Mouse (Mus musculus) stomach, embryonic 16.5 days (tissue): ENCODE results near the gene Mettl7b. TPM values are rescaled to one million over a fixed set of nuclear protein-coding genes. Genes with fewer than 3 reads are reported as not detected.
A peak's percentile ranks its signal among the peaks of the same experiment; 100 is the strongest.

Experiments
- ATAC-seq: fragments of 200-750 bp; cut with Nextera tagmentation; 2 replicates; pipeline ENCODE4 v1.8.0; 2017; ENCODE audit warnings: moderate number of reproducible peaks, moderate TSS enrichment; ENCODE audit not compliant: insufficient read depth, low FRiP score
- H3K27ac ChIP-seq: fragments of 300-500 bp; sonication (generic); 2 replicates; pipeline ENCODE4 v1.5.1; 2014; ENCODE audit warnings: low read length
- H3K27me3 ChIP-seq: fragments of 300-500 bp; sonication (generic); 2 replicates; pipeline ENCODE4 v1.6.1; 2014; ENCODE audit warnings: low read length, control low read depth, mixed read lengths; ENCODE audit not compliant: control insufficient read depth, insufficient read depth
- H3K36me3 ChIP-seq: fragments of 300-500 bp; sonication (generic); 2 replicates; pipeline ENCODE4 v1.6.1; 2014; ENCODE audit warnings: low read length; ENCODE audit not compliant: control insufficient read depth, insufficient read depth
- H3K4me1 ChIP-seq: fragments of 300-500 bp; sonication (generic); 2 replicates; pipeline ENCODE4 v1.6.1; 2014; ENCODE audit warnings: low read length, control low read depth, mixed read lengths; ENCODE audit not compliant: control insufficient read depth, insufficient read depth
- H3K4me2 ChIP-seq: fragments of 300-500 bp; sonication (generic); 2 replicates; pipeline ENCODE4 v1.6.1; 2014; ENCODE audit warnings: low read depth, low read length, mixed read lengths
- H3K4me3 ChIP-seq: fragments of 300-500 bp; sonication (generic); replicated peaks from 2 replicates; pipeline ENCODE4 v1.5.1; 2014; ENCODE audit warnings: mild to moderate bottlenecking, low read length
- H3K9ac ChIP-seq: fragments of 300-500 bp; sonication (generic); 2 replicates; pipeline ENCODE4 v1.6.1; 2014; ENCODE audit warnings: low read length
- H3K9me3 ChIP-seq: fragments of 300-500 bp; sonication (generic); replicated peaks from 2 replicates; pipeline ENCODE4 v1.6.1; 2016; ENCODE audit warnings: low read length, control low read depth; ENCODE audit not compliant: control insufficient read depth
- WGBS: fragments of 180-500 bp; shearing (Covaris S2); extraction: QIAGEN DNeasy Blood & Tissue Kit; methylation state at CpG from one replicate; pipeline ENCODE4 v1.1.7; 2014; 5-methylcytosine and 5-hydroxymethylcytosine counted together
- polyA plus RNA-seq: library from polyadenylated mRNA; unstranded; fragments of >200 nt; fragmentation: Nextera tagmentation; extraction: Ambion mirVana; gene quantifications from 2 replicates; pipeline ENCODE4 v1.2.1, GENCODE M21; 2015

The Mettl7b gene
- polyA plus RNA-seq, 1 experiment from 2014 or later, result 3.4 TPM

GRCm38 (mm10) chr10:128958340-128958739 is 2.4 kb downstream of the Mettl7b start:
- no peaks in the 10 kb centered on the region for H3K9me3 ChIP-seq
- no peak overlapping the region for H3K4me2 ChIP-seq
- H3K27me3 ChIP-seq, result no peaks in the 10 kb centered on the region
- 70% methylated on average over 10 of the region's 10 CpGs for WGBS
- no peak overlapping the region for H3K9ac ChIP-seq
- H3K4me1 ChIP-seq, result peaks cover 4% of the 10 kb centered on the region; the same call in 1 of the 2 replicates
- no peak for ATAC-seq
- H3K4me3 ChIP-seq, result no peak overlapping the region
- H3K27ac ChIP-seq, result no peak overlapping the region
- H3K36me3 ChIP-seq, result no peaks in the 10 kb centered on the region

DNA sequence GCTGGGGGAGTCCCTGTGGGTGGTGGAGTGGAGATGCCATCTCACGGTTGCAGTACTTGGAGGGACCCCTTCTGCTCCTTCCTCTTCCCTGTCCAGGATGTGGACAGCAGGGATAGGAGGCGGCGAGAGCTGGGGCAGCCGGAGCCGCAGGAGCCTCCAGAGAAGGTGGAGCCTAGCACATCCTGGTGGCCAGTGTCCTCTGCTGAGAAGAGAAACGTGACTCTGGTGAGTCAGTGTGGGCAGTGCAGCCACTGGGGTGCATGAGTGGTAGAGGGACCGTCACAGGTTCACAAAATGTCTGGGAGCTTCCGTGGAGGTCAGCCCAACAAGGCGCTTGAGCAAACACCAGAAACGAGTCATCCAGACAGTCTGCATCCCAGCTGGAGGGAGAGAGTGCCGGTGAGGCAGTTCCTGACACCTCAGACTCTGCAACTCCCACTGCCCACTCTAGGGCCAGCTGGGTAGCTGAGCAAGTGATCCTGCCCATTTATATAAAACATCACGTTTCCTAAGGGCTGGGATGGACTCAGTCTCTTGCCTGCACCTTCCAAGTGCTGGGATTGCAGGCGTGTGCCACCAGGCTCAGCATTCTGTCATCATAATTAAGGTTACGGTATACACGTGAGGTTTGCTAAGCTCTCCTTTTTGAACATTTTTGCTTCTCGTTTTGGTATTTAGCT is 10.4 kb downstream of the Mettl7b start:
- WGBS, result 58% methylated on average over 16 of the region's 16 CpGs
- no peak for ATAC-seq
- no peak overlapping the region for H3K4me2 ChIP-seq

GRCm38 (mm10) chr10:128947496-128947895 is 13.3 kb downstream of the Mettl7b start:
- H3K9ac ChIP-seq, result no peak overlapping the region
- H3K27me3 ChIP-seq, result no peaks in the 10 kb centered on the region
- no peaks in the 10 kb centered on the region; the same call in 1 of the 2 replicates for H3K9me3 ChIP-seq
- ATAC-seq, result no peak
- WGBS, result 84% methylated on average over 4 of the region's 4 CpGs
- no peaks in the 10 kb centered on the region for H3K36me3 ChIP-seq
- no peak overlapping the region for H3K4me2 ChIP-seq
- H3K4me3 ChIP-seq, result no peak overlapping the region
- H3K27ac ChIP-seq, result no peak overlapping the region
- no peaks in the 10 kb centered on the region for H3K4me1 ChIP-seq

More for the DNA sequence above, 10.4 kb downstream of the Mettl7b start:
- H3K9me3 ChIP-seq, result no peaks in the 10 kb centered on the region; the same call in 1 of the 2 replicates
- H3K9ac ChIP-seq, result no peak overlapping the region
- H3K27me3 ChIP-seq, result no peaks in the 10 kb centered on the region
- no peaks in the 10 kb centered on the region for H3K36me3 ChIP-seq
- no peak overlapping the region for H3K27ac ChIP-seq
- H3K4me3 ChIP-seq, result no peak overlapping the region
- no peaks in the 10 kb centered on the region for H3K4me1 ChIP-seq

- Histone ChIP-seq H3K36me3 (no peaks in the 10 kb centered on the region), H3K4me3 (no peak overlapping the region), H3K27me3 (no peaks in the 10 kb centered on the region), H3K27ac (no peak overlapping the region), H3K4me2 (no peak overlapping the region), H3K4me1 (no peaks in the 10 kb centered on the region), H3K9me3 (no peaks in the 10 kb centered on the region; the same call in 1 of the 2 replicates), H3K9ac (no peak overlapping the region)
- no peak for ATAC-seq
- 20% methylated on average over 3 of the region's 3 CpGs for WGBS
Observed at GRCm38 (mm10) chr10:128945675-128946074, 15.1 kb downstream of the Mettl7b start.

- 74% methylated on average over 10 of the region's 10 CpGs for WGBS
Observed at GRCm38 (mm10) chr10:128940475-128941061, 20.2 kb downstream of the Mettl7b start.

DNA sequence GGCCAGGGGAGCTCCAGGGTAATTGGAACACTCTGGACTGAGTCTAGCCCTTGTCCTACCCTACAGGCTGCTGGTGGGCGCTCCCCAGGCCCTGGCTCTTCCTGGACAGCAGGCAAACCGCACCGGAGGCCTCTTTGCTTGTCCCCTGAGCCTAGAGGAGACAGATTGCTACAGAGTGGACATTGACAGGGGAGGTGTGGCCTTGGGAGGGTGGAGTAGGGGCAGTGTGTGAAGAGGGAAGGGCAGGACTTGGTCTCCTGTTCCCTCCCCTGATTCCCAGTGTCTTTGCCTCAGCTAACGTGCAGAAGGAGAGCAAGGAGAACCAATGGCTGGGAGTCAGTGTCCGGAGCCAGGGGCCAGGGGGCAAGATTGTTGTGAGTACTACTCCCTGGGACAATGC is 21.8 kb downstream of the Mettl7b start:
- H3K27me3 ChIP-seq, result peaks cover 23% of the 10 kb centered on the region
- H3K36me3 ChIP-seq, result no peaks in the 10 kb centered on the region

More at GRCm38 (mm10) chr10:128940475-128941061, 20.2 kb downstream of the Mettl7b start:
- Histone ChIP-seq H3K4me1 (no peaks in the 10 kb centered on the region; the same call in 1 of the 2 replicates), H3K9ac (no peak overlapping the region), H3K36me3 (no peaks in the 10 kb centered on the region), H3K4me2 (no peak overlapping the region), H3K27ac (no peak overlapping the region), H3K9me3 (no peaks in the 10 kb centered on the region), H3K4me3 (no peak overlapping the region), H3K27me3 (peaks cover 8% of the 10 kb centered on the region)
- no peak for ATAC-seq

DNA sequence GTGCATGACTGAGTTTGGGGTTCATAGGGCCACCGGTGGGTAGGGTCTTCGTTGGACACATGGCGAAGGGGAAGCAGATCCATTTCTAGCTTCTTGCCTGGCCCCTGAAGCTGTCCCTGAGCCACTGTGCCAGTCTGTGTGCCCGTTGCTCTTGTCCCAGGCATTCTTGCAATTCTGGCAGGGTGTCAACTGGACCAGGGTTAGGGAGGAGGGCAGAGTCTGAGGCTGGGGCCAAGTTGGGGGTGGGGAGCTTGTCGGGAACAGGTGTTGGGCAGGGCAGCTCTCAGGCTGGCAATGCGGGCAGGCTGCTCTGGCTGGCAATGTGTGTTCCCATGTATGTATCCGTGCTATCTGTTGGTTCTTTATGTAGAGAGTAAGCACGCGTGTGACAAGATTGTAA is 22.3 kb downstream of the Mettl7b start:
- Histone ChIP-seq H3K4me1 (no peaks in the 10 kb centered on the region; the same call in 1 of the 2 replicates), H3K4me2 (no peak overlapping the region), H3K9me3 (no peaks in the 10 kb centered on the region), H3K36me3 (no peaks in the 10 kb centered on the region), H3K27me3 (peaks cover 28% of the 10 kb centered on the region), H3K27ac (no peak overlapping the region), H3K4me3 (no peak overlapping the region), H3K9ac (no peak overlapping the region)
- WGBS, result 68% methylated on average over 9 of the region's 9 CpGs
- peak; percentile 42; the same call in 1 of the 2 replicates for ATAC-seq

More for the DNA sequence above, 21.8 kb downstream of the Mettl7b start:
- Histone ChIP-seq H3K4me2 (no peak overlapping the region), H3K27ac (no peak overlapping the region), H3K4me3 (no peak overlapping the region), H3K4me1 (no peaks in the 10 kb centered on the region; the same call in 1 of the 2 replicates), H3K9ac (no peak overlapping the region), H3K9me3 (no peaks in the 10 kb centered on the region)
- peak; percentile 35 for ATAC-seq
- 37% methylated on average over 5 of the region's 5 CpGs for WGBS

GRCm38 (mm10) chr10:128937756-128938390 is 22.9 kb downstream of the Mettl7b start:
- peaks cover 33% of the 10 kb centered on the region for H3K27me3 ChIP-seq
- no peak for ATAC-seq
- 66% methylated on average over 12 of the region's 12 CpGs for WGBS
- H3K4me2 ChIP-seq, result no peak overlapping the region
- no peaks in the 10 kb centered on the region for H3K36me3 ChIP-seq
- H3K4me3 ChIP-seq, result no peak overlapping the region
- no peaks in the 10 kb centered on the region; the same call in 1 of the 2 replicates for H3K4me1 ChIP-seq
- H3K9ac ChIP-seq, result no peak overlapping the region
- no peak overlapping the region for H3K27ac ChIP-seq
- H3K9me3 ChIP-seq, result no peaks in the 10 kb centered on the region
